Mouse (Mus musculus): ENCODE data around the gene Hlcs. TPM values are rescaled to one million over a fixed set of nuclear protein-coding genes. Genes with fewer than 3 reads are reported as not detected.

Hlcs gene
- polyA plus RNA-seq, 1 experiment from 2014 or later = 8.0 TPM

GRCm38 (mm10) chr16:94113160-94113559, 200.2 kb downstream of the Hlcs start:
- Histone ChIP-seq H3K9me3 (ENCODE audit: control insufficient read depth, low read length) (no peaks in the 10 kb centered on the region), H3K4me2 (ENCODE audit: low read length) (no peak overlapping the region), H3K9ac (replicated peaks; ENCODE audit: low read depth, low read length) (no peak overlapping the region), H3K27ac (ENCODE audit: low read length) (no peak overlapping the region), H3K4me1 (replicated peaks; ENCODE audit: control insufficient read depth, insufficient read depth, low read length) (no peaks in the 10 kb centered on the region), H3K27me3 (replicated peaks; ENCODE audit: control insufficient read depth, insufficient read depth, low read length) (no peaks in the 10 kb centered on the region), H3K4me3 (replicated peaks; ENCODE audit: low read length) (no peak overlapping the region), H3K36me3 (ENCODE audit: control insufficient read depth, insufficient read depth) (no peaks in the 10 kb centered on the region)
- no peak for ATAC-seq
- 84% methylated on average over 7 of the region's 7 CpGs for WGBS

- Histone ChIP-seq H3K4me1 (replicated peaks; ENCODE audit: control insufficient read depth, insufficient read depth, low read length) (no peaks in the 10 kb centered on the region), H3K4me3 (replicated peaks; ENCODE audit: low read length) (no peak overlapping the region), H3K27ac (ENCODE audit: low read length) (no peak overlapping the region), H3K9ac (replicated peaks; ENCODE audit: low read depth, low read length) (no peak overlapping the region), H3K4me2 (ENCODE audit: low read length) (no peak overlapping the region), H3K36me3 (ENCODE audit: control insufficient read depth, insufficient read depth) (no peaks in the 10 kb centered on the region), H3K27me3 (replicated peaks; ENCODE audit: control insufficient read depth, insufficient read depth, low read length) (peaks cover 59% of the 10 kb centered on the region), H3K9me3 (ENCODE audit: control insufficient read depth, low read length) (no peaks in the 10 kb centered on the region)
- ATAC-seq = no peak
- 7% methylated on average over 12 of the region's 12 CpGs for WGBS
Measured at GRCm38 (mm10) chr16:94097724-94098455, 215.5 kb downstream of the Hlcs start.

GRCm38 (mm10) chr16:94096479-94096878, 216.9 kb downstream of the Hlcs start:
- Histone ChIP-seq H3K4me3 (replicated peaks; ENCODE audit: low read length) (no peak overlapping the region), H3K9me3 (ENCODE audit: control insufficient read depth, low read length) (no peaks in the 10 kb centered on the region), H3K4me2 (ENCODE audit: low read length) (no peak overlapping the region), H3K4me1 (replicated peaks; ENCODE audit: control insufficient read depth, insufficient read depth, low read length) (no peaks in the 10 kb centered on the region), H3K27me3 (replicated peaks; ENCODE audit: control insufficient read depth, insufficient read depth, low read length) (peaks cover 71% of the 10 kb centered on the region), H3K9ac (replicated peaks; ENCODE audit: low read depth, low read length) (no peak overlapping the region), H3K36me3 (ENCODE audit: control insufficient read depth, insufficient read depth) (no peaks in the 10 kb centered on the region), H3K27ac (ENCODE audit: low read length) (no peak overlapping the region)
- WGBS = 3% methylated on average over 14 of the region's 14 CpGs
- ATAC-seq = no peak

- ATAC-seq = no peak
- Histone ChIP-seq H3K9ac (replicated peaks; ENCODE audit: low read depth, low read length) (no peak overlapping the region), H3K27ac (ENCODE audit: low read length) (no peak overlapping the region), H3K4me1 (replicated peaks; ENCODE audit: control insufficient read depth, insufficient read depth, low read length) (no peaks in the 10 kb centered on the region), H3K36me3 (ENCODE audit: control insufficient read depth, insufficient read depth) (no peaks in the 10 kb centered on the region), H3K4me3 (replicated peaks; ENCODE audit: low read length) (no peak overlapping the region), H3K9me3 (ENCODE audit: control insufficient read depth, low read length) (no peaks in the 10 kb centered on the region), H3K4me2 (ENCODE audit: low read length) (no peak overlapping the region), H3K27me3 (replicated peaks; ENCODE audit: control insufficient read depth, insufficient read depth, low read length) (peaks cover 79% of the 10 kb centered on the region)
- WGBS = 1% methylated on average over 26 of the region's 26 CpGs
Measured at GRCm38 (mm10) chr16:94095109-94095822, 218.1 kb downstream of the Hlcs start.

- Histone ChIP-seq H3K27ac (ENCODE audit: low read length) (no peak overlapping the region), H3K36me3 (ENCODE audit: control insufficient read depth, insufficient read depth) (no peaks in the 10 kb centered on the region), H3K9ac (replicated peaks; ENCODE audit: low read depth, low read length) (no peak overlapping the region), H3K9me3 (ENCODE audit: control insufficient read depth, low read length) (no peaks in the 10 kb centered on the region), H3K4me2 (ENCODE audit: low read length) (no peak overlapping the region), H3K4me3 (replicated peaks; ENCODE audit: low read length) (no peak overlapping the region), H3K4me1 (replicated peaks; ENCODE audit: control insufficient read depth, insufficient read depth, low read length) (no peaks in the 10 kb centered on the region), H3K27me3 (replicated peaks; ENCODE audit: control insufficient read depth, insufficient read depth, low read length) (peaks cover 82% of the 10 kb centered on the region)
- 1% methylated on average over 48 of the region's 48 CpGs for WGBS
- ATAC-seq = 0 out of 2 replicates have a peak, but pooled peaks have one; percentile 12
Measured at GRCm38 (mm10) chr16:94094251-94095108, 218.9 kb downstream of the Hlcs start.

- Histone ChIP-seq H3K4me3 (replicated peaks; ENCODE audit: low read length) (no peak overlapping the region), H3K27ac (ENCODE audit: low read length) (no peak overlapping the region), H3K36me3 (ENCODE audit: control insufficient read depth, insufficient read depth) (no peaks in the 10 kb centered on the region), H3K9me3 (ENCODE audit: control insufficient read depth, low read length) (no peaks in the 10 kb centered on the region), H3K4me2 (ENCODE audit: low read length) (no peak overlapping the region), H3K4me1 (replicated peaks; ENCODE audit: control insufficient read depth, insufficient read depth, low read length) (no peaks in the 10 kb centered on the region), H3K9ac (replicated peaks; ENCODE audit: low read depth, low read length) (no peak overlapping the region), H3K27me3 (replicated peaks; ENCODE audit: control insufficient read depth, insufficient read depth, low read length) (peaks cover 83% of the 10 kb centered on the region)
- no peak for ATAC-seq
- WGBS = 2% methylated on average over 24 of the region's 24 CpGs
Measured at GRCm38 (mm10) chr16:94093151-94093863, 220.1 kb downstream of the Hlcs start.

GRCm38 (mm10) chr16:94092511-94093150, 220.7 kb downstream of the Hlcs start:
- H3K4me3 ChIP-seq (replicated peaks; ENCODE audit: low read length) = no peak overlapping the region
- peaks cover 81% of the 10 kb centered on the region for H3K27me3 ChIP-seq (replicated peaks; ENCODE audit: control insufficient read depth, insufficient read depth, low read length)
- no peak overlapping the region for H3K4me2 ChIP-seq (ENCODE audit: low read length)
- no peak for ATAC-seq
- WGBS = under 1% methylated on average over 12 of the region's 12 CpGs
- no peaks in the 10 kb centered on the region for H3K4me1 ChIP-seq (replicated peaks; ENCODE audit: control insufficient read depth, insufficient read depth, low read length)
- H3K36me3 ChIP-seq (ENCODE audit: control insufficient read depth, insufficient read depth) = no peaks in the 10 kb centered on the region
- H3K9ac ChIP-seq (replicated peaks; ENCODE audit: low read depth, low read length) = no peak overlapping the region
- H3K27ac ChIP-seq (ENCODE audit: low read length) = no peak overlapping the region
- no peaks in the 10 kb centered on the region for H3K9me3 ChIP-seq (ENCODE audit: control insufficient read depth, low read length)

GRCm38 (mm10) chr16:94088819-94089692, 224.3 kb downstream of the Hlcs start:
- Histone ChIP-seq H3K9me3 (ENCODE audit: control insufficient read depth, low read length) (no peaks in the 10 kb centered on the region), H3K27ac (ENCODE audit: low read length) (no peak overlapping the region), H3K4me3 (replicated peaks; ENCODE audit: low read length) (no peak overlapping the region), H3K36me3 (ENCODE audit: control insufficient read depth, insufficient read depth) (no peaks in the 10 kb centered on the region), H3K4me2 (ENCODE audit: low read length) (no peak overlapping the region), H3K4me1 (replicated peaks; ENCODE audit: control insufficient read depth, insufficient read depth, low read length) (peaks cover 16% of the 10 kb centered on the region), H3K27me3 (replicated peaks; ENCODE audit: control insufficient read depth, insufficient read depth, low read length) (peaks cover 83% of the 10 kb centered on the region), H3K9ac (replicated peaks; ENCODE audit: low read depth, low read length) (no peak overlapping the region)
- ATAC-seq = no peak
- 5% methylated on average over 14 of the region's 14 CpGs for WGBS
